ENCODE assay signal across 15 mouse cellular contexts in genomic region chr16:31993195-31993594, GRCm38 (mm10).
"Had no signal": no experiment of that assay in that cellular context is flagged by ENCODE, and none has a peak within 500 bp of the region (broad histone marks: within the 10 kb centered on the region; RNA-seq: fewer than 3 reads in every experiment).

No protein-coding gene starts in this region.

- H3K4me1 ChIP-seq: limb, embryonic 13.5 days; lung, embryonic 15.5 days; midbrain, embryonic 12.5 days; neural tube, embryonic 13.5 days had no signal

- ATAC-seq: midbrain, embryonic 16.5 days had no signal

- H3K27ac ChIP-seq: limb, embryonic 13.5 days; liver, embryonic 14.5 days; lung, embryonic 15.5 days; macrophage; midbrain, embryonic 12.5 days; neural tube, embryonic 13.5 days had no signal

- H3K9ac ChIP-seq: limb, embryonic 13.5 days; liver, embryonic 14.5 days; lung, embryonic 15.5 days; midbrain, embryonic 12.5 days; neural tube, embryonic 13.5 days had no signal

- H3K4me3 ChIP-seq: limb, embryonic 13.5 days; lung, embryonic 15.5 days; megakaryocyte, embryonic 14.5 days; midbrain, embryonic 12.5 days; neural tube, embryonic 13.5 days had no signal

- H3K9me3 ChIP-seq: limb, embryonic 13.5 days; lung, embryonic 15.5 days; megakaryocyte, embryonic 14.5 days; midbrain, embryonic 12.5 days; neural tube, embryonic 13.5 days had no signal

- H3K27me3 ChIP-seq: limb, embryonic 13.5 days; lung, embryonic 15.5 days; megakaryocyte, embryonic 14.5 days; midbrain, embryonic 12.5 days; neural tube, embryonic 13.5 days had no signal

- H3K4me2 ChIP-seq: limb, embryonic 13.5 days; lung, embryonic 15.5 days; midbrain, embryonic 12.5 days; neural tube, embryonic 13.5 days had no signal

- DNase-seq: left cerebral cortex, postnatal 4 days; lung, postnatal 14 days; retina, postnatal 1 day; right cerebral cortex, postnatal 4 days; spleen, adult 18-20 months; thymus, adult 18-20 months; thymus, postnatal 14 days had no signal
